Mouse (Mus musculus) left cerebral cortex, adult 11 months (tissue): Measurements from ENCODE around the gene 2310022B05Rik.

Experiments
- DNase-seq: peaks from one replicate; pipeline ENCODE4 v3.0.0; 2022; ENCODE audit warnings: low spot score

The 2310022B05Rik gene

GRCm38 (mm10) chr8:124658415-124658814 lies 4.8 kb downstream of the 2310022B05Rik start:
- no peak for DNase-seq

GRCm38 (mm10) chr8:124657961-124658360 lies 5.2 kb downstream of the 2310022B05Rik start:
- no peak for DNase-seq

GRCm38 (mm10) chr8:124653568-124654475 lies 9.3 kb downstream of the 2310022B05Rik start:
- DNase-seq, result no peak

GRCm38 (mm10) chr8:124652546-124652945 lies 10.6 kb downstream of the 2310022B05Rik start:
- DNase-seq, result no peak

- DNase-seq, result no peak
Measured at GRCm38 (mm10) chr8:124651776-124652175, 11.4 kb downstream of the 2310022B05Rik start.

- DNase-seq, result no peak
Measured at GRCm38 (mm10) chr8:124648311-124648710, 14.9 kb downstream of the 2310022B05Rik start.

GRCm38 (mm10) chr8:124643540-124644339 lies 19.4 kb downstream of the 2310022B05Rik start:
- peak; percentile 71 for DNase-seq

GRCm38 (mm10) chr8:124641599-124641998 lies 21.6 kb downstream of the 2310022B05Rik start:
- DNase-seq, result no peak

GRCm38 (mm10) chr8:124635247-124635502 lies 28.0 kb downstream of the 2310022B05Rik start:
- DNase-seq, result no peak

- DNase-seq, result no peak
Measured at GRCm38 (mm10) chr8:124634411-124635246, 28.5 kb downstream of the 2310022B05Rik start.

GRCm38 (mm10) chr8:124633001-124633703 lies 30.0 kb downstream of the 2310022B05Rik start:
- peak; percentile 32 for DNase-seq

GRCm38 (mm10) chr8:124631966-124632365 lies 31.2 kb downstream of the 2310022B05Rik start:
- DNase-seq, result no peak

GRCm38 (mm10) chr8:124630891-124631290 lies 32.3 kb downstream of the 2310022B05Rik start:
- DNase-seq, result no peak

GRCm38 (mm10) chr8:124630489-124630888 lies 32.7 kb downstream of the 2310022B05Rik start:
- no peak for DNase-seq

GRCm38 (mm10) chr8:124626251-124626650 lies 36.9 kb downstream of the 2310022B05Rik start:
- DNase-seq, result no peak

- DNase-seq, result peak; percentile 74
Measured at GRCm38 (mm10) chr8:124621255-124621654, 41.9 kb downstream of the 2310022B05Rik start.

GRCm38 (mm10) chr8:124618252-124618651 lies 44.9 kb downstream of the 2310022B05Rik start:
- no peak for DNase-seq

- DNase-seq, result peak; percentile 77
Measured at GRCm38 (mm10) chr8:124617266-124617869, 45.8 kb downstream of the 2310022B05Rik start.

- DNase-seq, result no peak
Measured at GRCm38 (mm10) chr8:124614325-124614724, 48.8 kb downstream of the 2310022B05Rik start.

GRCm38 (mm10) chr8:124608972-124609353 lies 54.2 kb downstream of the 2310022B05Rik start:
- no peak for DNase-seq
